Mouse (Mus musculus) lung, postnatal 0 days (tissue): ENCODE measurements at regions not wholly inside any gene's neighbourhood (a gene's known extent, or its start where the extent isn't known, plus 50 kb on each side); places are given as distances from the start of the nearest gene placed in this dataset.

Source experiments
- ATAC-seq: fragments of 200-750 bp; cut with Nextera tagmentation; 2 replicates; pipeline ENCODE4 v1.8.0; 2017; ENCODE audit warnings: moderate library complexity
- DNase-seq: peaks from one replicate; pipeline ENCODE4 v3.0.0-alpha.2; 2016; ENCODE audit warnings: low spot score
- H3K27ac ChIP-seq: fragments of 300-500 bp; sonication (generic); 2 replicates; pipeline ENCODE4 v1.5.1; 2014; ENCODE audit warnings: antibody characterized with exemption, mild to moderate bottlenecking, low read length, mixed read lengths
- H3K27me3 ChIP-seq: fragments of 300-500 bp; sonication (generic); replicated peaks from 2 replicates; pipeline ENCODE4 v1.6.1; 2014; ENCODE audit warnings: low read length, mixed read lengths; ENCODE audit not compliant: insufficient read depth
- H3K36me3 ChIP-seq: fragments of 300-500 bp; sonication (generic); 2 replicates; pipeline ENCODE4 v1.6.1; 2014; ENCODE audit warnings: low read length, mixed read lengths; ENCODE audit not compliant: insufficient read depth
- H3K4me1 ChIP-seq: fragments of 300-500 bp; sonication (generic); 2 replicates; pipeline ENCODE4 v1.6.1; 2014; ENCODE audit warnings: antibody characterized with exemption, low read depth, low read length, mixed read lengths; ENCODE audit not compliant: insufficient read depth
- H3K4me2 ChIP-seq: fragments of 300-500 bp; sonication (generic); replicated peaks from 2 replicates; pipeline ENCODE4 v1.6.1; 2014; ENCODE audit warnings: low read depth, mild to moderate bottlenecking, low read length, moderate library complexity, mixed read lengths
- H3K4me3 ChIP-seq: fragments of 300-500 bp; sonication (generic); 2 replicates; pipeline ENCODE4 v1.5.1; 2014; ENCODE audit warnings: low read depth, low read length
- H3K9ac ChIP-seq: fragments of 300-500 bp; sonication (generic); replicated peaks from 2 replicates; pipeline ENCODE4 v1.6.1; 2014; ENCODE audit warnings: low read depth, mild to moderate bottlenecking
- H3K9me3 ChIP-seq: fragments of 300-500 bp; sonication (generic); 2 replicates; pipeline ENCODE4 v1.6.1; 2016; ENCODE audit warnings: low read length, mixed read lengths
- CTCF ChIP-seq: IDR thresholded peaks from 2 replicates; pipeline ENCODE4 v1.5.1; 2016; ENCODE audit warnings: antibody characterized with exemption, mild to moderate bottlenecking
- EP300 ChIP-seq: IDR thresholded peaks from 2 replicates; pipeline ENCODE4 v1.6.1; 2016; ENCODE audit warnings: antibody characterized with exemption, mild to moderate bottlenecking, control low read depth
- whole genome bisulfite sequencing: fragments of 180-500 bp; shearing (Covaris S2); extraction: QIAGEN DNeasy Blood & Tissue Kit; methylation state at CpG from one replicate; pipeline ENCODE4 v1.1.7; 2014; 5-methylcytosine and 5-hydroxymethylcytosine counted together

- Histone ChIP-seq H3K9ac (no peak overlapping the region), H3K4me1 (no peaks in the 10 kb centered on the region), H3K4me2 (no peak overlapping the region), H3K27ac (no peak overlapping the region), H3K4me3 (no peak overlapping the region), H3K36me3 (no peaks in the 10 kb centered on the region), H3K9me3 (no peaks in the 10 kb centered on the region), H3K27me3 (no peaks in the 10 kb centered on the region)
- DNase-seq (no peak), ATAC-seq (no peak)
- TF ChIP-seq CTCF (no peak), EP300 (no peak)
Measured at GRCm38 (mm10) chr2:169244572-169244971, 289.2 kb upstream of the Zfp64 start.

- no peak for TF ChIP-seq CTCF
- no peak for TF ChIP-seq EP300
- Histone ChIP-seq H3K4me3 (no peak overlapping the region), H3K4me2 (no peak overlapping the region), H3K4me1 (no peaks in the 10 kb centered on the region), H3K9me3 (no peaks in the 10 kb centered on the region), H3K9ac (no peak overlapping the region), H3K36me3 (no peaks in the 10 kb centered on the region), H3K27ac (no peak overlapping the region), H3K27me3 (no peaks in the 10 kb centered on the region)
- 84% methylated on average over 9 of the region's 9 CpGs for WGBS
- ATAC-seq, result no peak
- DNase-seq, result no peak
Measured at GRCm38 (mm10) chr2:169243981-169244380, 288.6 kb upstream of the Zfp64 start.

DNA sequence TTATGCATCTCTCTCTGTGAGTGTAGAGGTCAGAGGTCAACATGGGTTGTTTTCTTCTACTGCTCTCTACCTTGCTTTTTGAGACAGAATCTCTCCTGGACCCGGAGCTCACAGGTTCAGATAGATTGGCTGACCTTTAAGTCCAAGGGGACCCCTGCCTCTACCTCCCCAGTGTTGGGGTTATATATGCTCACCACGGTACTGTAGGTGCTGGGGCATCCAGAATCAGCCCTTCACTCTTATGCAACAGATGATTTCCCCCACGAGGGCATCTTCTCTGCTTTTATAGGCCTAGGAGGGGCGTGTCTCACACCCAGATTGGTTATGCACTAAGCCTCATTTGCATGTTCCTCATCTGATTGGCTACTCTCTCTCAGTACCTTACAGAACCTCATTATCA is 282.5 kb upstream of the Zfp64 start:
- no peak for DNase-seq
- no peak overlapping the region for H3K27ac ChIP-seq
- H3K9me3 ChIP-seq, result no peaks in the 10 kb centered on the region
- ATAC-seq, result no peak
- WGBS, result 95% methylated on average over 4 of the region's 4 CpGs
- H3K36me3 ChIP-seq, result no peaks in the 10 kb centered on the region
- H3K4me3 ChIP-seq, result no peak overlapping the region
- no peak overlapping the region for H3K9ac ChIP-seq
- TF ChIP-seq CTCF (no peak), EP300 (no peak)
- no peaks in the 10 kb centered on the region for H3K27me3 ChIP-seq
- H3K4me1 ChIP-seq, result no peaks in the 10 kb centered on the region
- no peak overlapping the region for H3K4me2 ChIP-seq

GRCm38 (mm10) chr2:169237321-169237720 is 281.9 kb upstream of the Zfp64 start:
- Histone ChIP-seq H3K9me3 (no peaks in the 10 kb centered on the region), H3K27ac (no peak overlapping the region), H3K4me3 (no peak overlapping the region), H3K27me3 (no peaks in the 10 kb centered on the region), H3K9ac (no peak overlapping the region), H3K4me1 (no peaks in the 10 kb centered on the region), H3K36me3 (no peaks in the 10 kb centered on the region), H3K4me2 (no peak overlapping the region)
- TF ChIP-seq EP300, result no peak
- TF ChIP-seq CTCF, result no peak
- no peak for DNase-seq
- ATAC-seq, result no peak
- 82% methylated on average over 9 of the region's 9 CpGs for WGBS

- Histone ChIP-seq H3K9ac (no peak overlapping the region), H3K4me3 (no peak overlapping the region), H3K4me2 (no peak overlapping the region), H3K4me1 (no peaks in the 10 kb centered on the region), H3K9me3 (no peaks in the 10 kb centered on the region), H3K27ac (no peak overlapping the region), H3K36me3 (no peaks in the 10 kb centered on the region), H3K27me3 (no peaks in the 10 kb centered on the region)
- TF ChIP-seq CTCF (no peak), EP300 (no peak)
- no peak for ATAC-seq
- DNase-seq, result no peak
- WGBS, result 60% methylated on average over 11 of the region's 11 CpGs
Measured at GRCm38 (mm10) chr2:169234368-169235070, 279.1 kb upstream of the Zfp64 start.

DNA sequence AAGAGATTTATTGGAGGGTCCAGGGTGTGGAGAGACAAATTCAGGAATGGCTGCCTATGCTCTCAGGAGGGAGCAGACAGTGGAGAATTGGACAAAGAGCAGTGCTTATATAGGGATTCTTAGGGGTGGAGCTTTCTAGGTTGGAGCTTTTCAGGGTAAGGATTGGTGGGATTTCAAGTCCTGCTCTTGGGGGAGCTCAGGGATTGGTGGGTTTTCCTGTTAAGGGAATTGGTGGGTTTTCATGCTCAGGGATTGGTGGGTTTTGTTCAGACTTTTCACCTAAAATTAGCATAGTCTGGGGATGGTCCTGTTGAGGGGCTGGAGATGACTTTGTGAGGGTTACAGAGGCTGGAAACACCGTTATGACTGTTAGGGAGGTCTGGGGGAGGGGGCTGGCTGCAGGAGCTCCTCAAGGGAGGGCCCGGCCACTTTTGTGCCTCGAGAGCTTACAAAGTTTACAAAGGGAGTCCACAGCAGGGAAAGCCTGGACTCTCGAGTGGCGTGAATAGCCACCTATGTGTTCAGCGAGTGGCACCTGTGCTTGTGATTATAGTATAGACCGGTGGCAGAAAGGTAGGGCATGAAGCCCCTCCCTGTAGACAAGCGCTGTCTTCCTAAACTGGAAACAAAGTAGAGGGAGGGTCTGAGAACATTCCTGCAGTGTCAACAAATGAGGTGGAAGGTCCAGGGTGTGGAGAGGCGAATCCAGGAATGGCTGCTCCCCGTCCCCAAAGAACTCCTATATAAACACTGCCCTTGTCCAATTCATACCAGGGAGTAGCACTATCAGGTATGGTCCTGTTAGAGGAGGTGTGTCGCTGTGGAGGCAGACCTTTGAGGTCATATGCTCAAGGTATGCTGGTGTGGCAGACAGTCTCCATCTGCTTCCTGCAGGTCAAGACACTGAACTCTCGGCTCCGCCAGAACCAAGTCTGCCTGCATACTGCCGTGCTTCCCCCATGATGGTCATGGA is 278.1 kb upstream of the Zfp64 start:
- no peaks in the 10 kb centered on the region for H3K36me3 ChIP-seq
- TF ChIP-seq CTCF (no peak), EP300 (no peak)
- H3K4me3 ChIP-seq, result no peak overlapping the region
- H3K4me1 ChIP-seq, result no peaks in the 10 kb centered on the region
- DNase-seq (peak; percentile 21), ATAC-seq (peak; percentile 76)
- H3K4me2 ChIP-seq, result no peak overlapping the region
- H3K27me3 ChIP-seq, result no peaks in the 10 kb centered on the region
- no peak overlapping the region for H3K27ac ChIP-seq
- no peaks in the 10 kb centered on the region for H3K9me3 ChIP-seq
- no peak overlapping the region for H3K9ac ChIP-seq
- WGBS, result 43% methylated on average over 14 of the region's 14 CpGs
